Mouse (Mus musculus): ENCODE results near the gene Cdk5rap2. TPM values are rescaled to one million over a fixed set of nuclear protein-coding genes. Genes with fewer than 3 reads are reported as not detected.

Cdk5rap2 gene
- total RNA-seq, 1 experiment from 2014 or later, result 17.7 TPM

Other genes starting within 250 kb of the Cdk5rap2 start
- 33.6 and 45.5 TPM in 2 replicates for gene Megf9, start 124.6 kb upstream of the Cdk5rap2 start, total RNA-seq (2021)

Measured in adrenal gland, postnatal 14 days (tissue).